Mouse (Mus musculus) gastrocnemius, adult 8-10 months (tissue): Measurements from ENCODE around the gene Slc25a38. TPM values are rescaled to one million over a fixed set of nuclear protein-coding genes. Genes with fewer than 3 reads are reported as not detected.

ENCODE experiments used
- DNase-seq, 2 experiments: peaks; one replicate each; pipeline ENCODE4 v3.0.0; 2022; ENCODE audit warnings: low spot score in 2 of 2
- total RNA-seq, 4 experiments: library from RNA; stranded (reverse); gene quantifications; 2 replicates each; pipeline ENCODE4 v1.2.4; 2022

Gene Slc25a38
- total RNA-seq, 4 experiments from 2014 or later, result 8.7 to 13.2 (median 9.8) TPM

DNA sequence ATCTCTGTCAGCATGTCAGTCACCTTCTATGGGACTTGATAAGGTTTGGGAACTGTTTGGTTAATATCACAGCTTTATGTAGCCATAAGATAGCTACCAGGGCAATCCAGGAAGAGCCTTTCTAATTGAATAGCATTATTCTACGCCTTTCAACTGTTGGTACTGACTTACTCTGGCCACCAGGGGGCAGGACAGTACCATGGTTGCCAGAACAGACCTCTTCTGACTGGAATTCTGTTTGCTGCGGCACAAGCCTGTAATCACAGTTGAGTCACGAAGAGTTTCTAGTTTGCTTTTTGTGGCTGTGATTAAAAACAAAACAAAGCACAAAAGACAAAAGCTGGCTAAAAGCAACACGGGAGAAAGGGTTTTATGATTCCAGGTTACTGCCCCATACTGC, 30.5 kb downstream of the Slc25a38 start:
- peak in 1 of 2 experiments; percentile 28 for DNase-seq

- no peak for DNase-seq
These were observed 34.3 kb downstream of the Slc25a38 start for GRCm38 (mm10) chr9:120144474-120144873.

DNA sequence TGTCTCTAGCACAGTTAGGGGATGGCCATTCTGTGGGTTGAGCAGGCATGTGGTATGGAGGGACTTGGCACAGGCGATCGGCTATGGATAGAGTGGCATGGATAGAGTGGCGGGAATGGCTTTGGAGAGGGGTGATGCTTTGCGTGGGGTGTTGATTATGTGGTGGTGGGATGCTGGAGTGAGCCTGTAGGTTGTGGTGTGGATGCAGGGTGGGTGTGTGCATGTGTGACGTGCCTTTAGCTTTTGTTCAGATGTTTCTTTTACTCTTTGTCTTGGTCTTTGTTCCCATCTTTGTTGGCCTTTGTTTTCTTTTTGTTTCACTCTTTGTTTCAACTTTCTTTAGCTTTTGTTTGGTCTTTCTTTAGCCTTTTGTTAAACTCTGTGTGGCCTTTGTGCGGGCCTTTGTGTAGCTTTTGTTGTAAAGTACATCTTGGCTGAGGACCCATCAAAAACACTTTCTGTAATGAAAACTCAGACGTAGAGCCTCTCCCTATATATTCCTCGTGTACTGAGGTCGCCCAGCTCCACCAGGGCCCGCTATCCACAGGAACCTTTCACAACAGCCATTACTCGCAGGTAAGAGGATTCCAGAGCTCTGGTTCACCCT, 39.2 kb downstream of the Slc25a38 start, which contains the start of gene Mobp:
TSS of gene Mobp (plus strand) at position 486 of the 607 bp plus-strand sequence.
- DNase-seq, result no peak

GRCm38 (mm10) chr9:120151152-120151551, 41.0 kb downstream of the Slc25a38 start:
- DNase-seq, result no peak

DNA sequence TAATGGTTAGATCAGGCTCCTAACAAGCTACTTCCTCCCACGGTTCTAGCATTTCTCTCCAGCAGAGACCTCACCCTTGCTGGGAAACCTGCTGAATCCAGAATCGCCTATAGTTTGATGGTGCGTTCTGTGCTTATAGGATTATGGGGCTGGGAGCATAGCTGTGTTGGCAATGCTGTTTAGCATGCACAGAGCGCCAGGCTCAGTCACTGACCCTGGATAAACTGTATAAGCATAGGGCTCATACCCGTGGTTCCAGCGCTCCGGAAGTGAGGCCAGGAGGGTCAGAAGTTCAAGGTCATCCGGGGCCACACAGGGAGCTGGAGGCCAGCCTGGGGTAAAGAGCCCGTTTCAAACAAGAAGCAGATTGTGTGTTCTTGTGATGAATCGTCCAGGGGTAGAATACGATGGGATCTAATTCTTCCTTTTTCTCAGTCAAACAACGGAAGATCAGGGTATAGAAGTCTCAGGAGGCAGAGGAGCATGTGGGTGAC, 41.8 kb downstream of the Slc25a38 start:
- DNase-seq, result no peak

DNA sequence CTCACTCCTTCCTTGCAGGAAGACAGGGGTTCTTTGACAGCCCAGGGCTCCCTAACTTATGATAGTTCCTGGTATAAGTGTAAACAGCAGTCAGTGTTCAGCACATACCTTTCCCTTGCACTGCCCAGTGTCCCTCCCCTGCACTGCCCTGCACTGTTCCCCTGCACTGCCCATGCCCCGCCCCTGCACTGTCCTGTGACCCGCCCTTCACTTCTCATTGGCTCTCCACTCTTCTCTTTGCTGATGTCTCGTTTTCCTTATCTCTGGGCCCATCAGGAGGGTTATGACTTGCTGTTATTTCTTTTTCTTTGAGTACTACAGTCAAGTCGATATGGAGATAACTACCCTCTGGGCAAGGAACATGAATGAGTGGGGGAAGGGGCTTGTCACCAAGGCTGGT, 47.9 kb downstream of the Slc25a38 start:
- DNase-seq, result no peak

GRCm38 (mm10) chr9:120163862-120164261, 53.7 kb downstream of the Slc25a38 start:
- no peak for DNase-seq

DNA sequence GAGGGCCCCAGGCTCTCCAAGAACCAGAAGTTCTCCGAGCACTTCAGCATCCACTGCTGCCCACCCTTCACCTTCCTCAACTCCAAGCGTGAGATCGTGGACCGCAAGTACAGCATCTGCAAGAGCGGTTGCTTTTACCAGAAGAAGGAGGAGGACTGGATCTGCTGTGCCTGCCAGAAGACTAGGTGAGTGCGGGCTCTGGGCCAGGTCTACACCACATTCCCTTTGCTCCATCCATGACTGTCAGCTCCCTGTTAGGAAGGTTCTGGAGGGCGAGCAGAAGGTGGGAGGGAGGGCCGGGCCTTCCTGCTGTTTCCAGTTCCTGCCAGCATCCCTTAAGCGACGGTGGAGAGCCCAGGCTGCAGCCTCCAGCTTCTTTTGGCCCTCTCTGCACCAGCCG, 57.7 kb downstream of the Slc25a38 start:
- no peak for DNase-seq

DNA sequence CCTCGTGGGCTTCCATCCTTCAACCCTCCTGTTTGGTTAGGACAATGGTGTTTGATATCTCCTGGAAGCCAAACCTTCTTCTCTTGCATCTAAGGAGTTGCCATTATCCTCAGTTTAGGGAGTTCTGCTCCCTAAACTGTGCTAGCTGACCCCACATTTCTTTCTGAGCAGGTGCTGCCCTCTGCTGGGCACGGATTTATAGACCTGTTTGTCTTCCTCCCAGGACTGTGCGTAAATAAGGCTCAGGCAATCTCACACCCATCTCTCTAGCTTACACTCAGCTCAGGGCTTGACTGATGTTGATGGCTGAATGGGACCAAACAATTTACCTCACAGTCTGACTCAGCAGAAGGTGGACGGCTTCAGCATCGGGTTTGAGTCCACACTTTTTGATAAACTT, 61.1 kb downstream of the Slc25a38 start:
- no peak for DNase-seq

Other genes with a start within 250 kb of the Slc25a38 start
- 10 to 100 TPM in 2 of 4 experiments, 1 to 10 TPM in 2; 9.1 to 10.6 (median 9.8) TPM for gene Wdr48, start 215.5 kb upstream of the Slc25a38 start, total RNA-seq
- 10 to 100 TPM; 21.7 to 25.8 (median 24.7) TPM for gene Gorasp1, start 172.8 kb upstream of the Slc25a38 start, total RNA-seq
- gene Ttc21a, start 172.8 kb upstream of the Slc25a38 start, total RNA-seq, result not detected
- gene Csrnp1, start 125.7 kb upstream of the Slc25a38 start, total RNA-seq, result 10 to 100 TPM in 1 of 4 experiments, 1 to 10 TPM in 3; 3.6 to 10.2 (median 5.9) TPM
- 100 to 1,000 TPM in 2 of 4 experiments, 10 to 100 TPM in 2; 68.7 to 171 (median 104) TPM for gene Xirp1, start 86.8 kb upstream of the Slc25a38 start, total RNA-seq
- gene Cx3cr1, start 40.5 kb upstream of the Slc25a38 start, total RNA-seq, result under 1 TPM in 2 of 4 experiments, not detected in 2; 0.11 to 0.24 TPM
- not detected for gene Ccr8, start 18.3 kb upstream of the Slc25a38 start, total RNA-seq
- 100 to 1,000 TPM; 426 to 569 (median 499) TPM for gene Rpsa, start 17.3 kb downstream of the Slc25a38 start, total RNA-seq
- not detected for gene Mobp, start 39.3 kb downstream of the Slc25a38 start, total RNA-seq
- gene Myrip, start 191.1 kb downstream of the Slc25a38 start, total RNA-seq, result 1 to 10 TPM in 2 of 4 experiments, under 1 TPM in 2; 0.63 to 2.1 (median 1.1) TPM